Mouse (Mus musculus) embryonic fibroblast, embryonic 13.5 days (primary cell): ENCODE measurements around the gene Pfkfb2.

Experiments used
- CTCF ChIP-seq: IDR thresholded peaks from 2 replicates; pipeline ENCODE4 v1.5.1; 2011; ENCODE audit warnings: mild to moderate bottlenecking, control low read depth, low read length, moderate library complexity, borderline replicate concordance; ENCODE audit not compliant: insufficient read depth
- POLR2A ChIP-seq: IDR thresholded peaks from 2 replicates; pipeline ENCODE4 v1.6.1; 2011; ENCODE audit warnings: low read depth, mild to moderate bottlenecking, control low read depth, low read length, moderate library complexity

DNA sequence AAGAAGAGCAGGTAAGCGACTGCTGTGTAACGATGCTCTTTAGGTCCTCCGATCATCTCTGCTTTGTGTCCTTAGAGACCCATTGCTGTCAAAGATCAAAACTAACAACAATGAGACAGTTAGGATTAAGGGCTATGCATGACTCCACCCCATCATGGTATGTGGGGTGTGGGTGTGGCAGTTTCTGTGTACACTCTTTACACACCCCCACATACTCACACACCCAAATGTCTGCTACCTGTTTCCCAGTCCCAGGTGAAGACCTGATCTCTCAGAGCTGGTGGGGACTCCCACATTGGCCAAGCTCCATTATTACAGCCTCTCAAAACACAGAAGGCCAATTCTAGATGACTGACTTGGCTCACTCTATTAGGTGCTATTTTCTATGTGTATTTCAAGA lies 16.5 kb upstream of the Pfkfb2 start:
- TF ChIP-seq POLR2A (no peak), CTCF (no peak)
